Mouse (Mus musculus): Measurements from ENCODE around the gene Acads. TPM values are rescaled to one million over a fixed set of nuclear protein-coding genes. Genes with fewer than 3 reads are reported as not detected.

Acads gene
- 35.8 and 47.9 TPM in 2 replicates for polyA plus RNA-seq (2012; rRNA removed)

DNA sequence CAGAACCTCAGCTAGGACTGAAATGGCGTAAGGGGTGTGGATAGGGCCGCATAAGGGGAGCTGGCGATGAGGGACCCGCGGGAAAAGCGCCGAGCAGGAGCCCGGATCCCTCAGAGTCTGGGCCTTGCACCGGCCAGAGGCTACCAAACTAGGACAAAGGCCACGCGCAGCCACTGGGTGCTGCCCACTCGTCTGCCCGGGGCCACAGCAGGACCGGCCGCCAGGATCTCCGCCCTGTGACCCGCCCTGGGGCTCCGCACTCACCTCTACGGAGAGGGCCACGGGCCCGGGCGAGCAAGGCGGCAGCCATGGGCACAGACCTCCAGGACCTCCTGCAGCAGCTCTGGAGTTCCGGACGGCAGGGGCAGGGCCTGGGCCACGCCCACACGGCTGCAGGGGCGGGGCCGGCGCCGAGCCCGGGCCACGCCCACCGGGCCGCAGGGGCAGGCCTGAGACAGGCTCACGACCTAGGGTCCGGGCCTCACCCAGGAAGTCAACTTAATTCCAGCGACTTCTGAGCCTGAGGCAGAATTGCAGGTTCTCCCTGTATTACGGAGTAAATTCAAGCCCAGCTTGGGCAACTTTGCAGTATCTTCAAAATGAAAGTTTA, at the start of gene Acads:
Gene Acads (minus strand): TSS at position 386 of the 610 bp plus-strand sequence.

DNA sequence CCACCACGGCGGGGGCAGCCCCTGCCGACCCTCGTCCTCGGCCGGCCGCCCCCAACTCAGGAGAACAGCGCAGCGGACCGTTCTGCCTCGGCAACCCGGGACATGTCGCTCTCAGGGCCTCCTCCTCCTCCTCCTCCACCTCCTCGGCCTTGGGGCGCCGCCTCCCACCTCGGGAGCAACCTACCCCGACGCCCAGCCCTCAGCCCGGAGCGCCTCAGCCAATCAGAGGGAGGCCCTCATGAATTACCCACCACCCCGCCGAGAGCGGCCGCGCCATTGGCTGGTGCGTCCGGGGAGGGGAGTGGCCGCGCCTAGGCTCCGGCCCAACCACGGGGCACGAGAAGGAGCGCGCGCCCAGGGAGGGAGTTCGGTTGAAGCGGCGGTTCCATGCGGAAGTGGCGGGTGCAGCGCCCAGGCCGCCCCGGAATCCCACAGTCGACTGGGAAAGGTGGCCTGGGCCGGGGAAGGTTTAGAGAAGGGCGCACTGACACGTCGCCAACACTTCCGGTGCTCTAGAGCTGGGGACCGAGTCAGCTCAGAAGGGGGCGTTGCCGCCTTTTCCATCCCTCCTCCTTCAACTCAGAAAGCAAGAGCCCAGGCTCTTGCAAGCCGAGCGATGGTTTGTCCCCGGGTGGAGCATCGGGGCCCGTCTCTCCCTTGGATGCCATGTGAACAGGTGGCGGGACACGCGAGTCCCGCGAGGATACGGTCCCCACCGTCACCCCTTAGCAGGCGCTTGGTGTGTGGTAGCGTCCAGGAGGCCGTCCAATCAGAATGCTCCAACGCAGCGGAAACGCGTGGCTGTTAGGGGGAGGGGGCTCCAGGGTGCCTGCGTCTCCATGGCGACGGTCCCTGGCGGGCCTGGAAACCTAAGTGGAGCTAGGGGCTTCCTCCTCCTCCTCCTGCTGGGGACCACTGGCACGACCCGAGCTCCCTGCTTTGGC, 39.2 kb upstream of the Acads start, which contains the start of gene Mlec:
Gene Mlec (minus strand): TSS at position 140 of the 944 bp plus-strand sequence.

DNA sequence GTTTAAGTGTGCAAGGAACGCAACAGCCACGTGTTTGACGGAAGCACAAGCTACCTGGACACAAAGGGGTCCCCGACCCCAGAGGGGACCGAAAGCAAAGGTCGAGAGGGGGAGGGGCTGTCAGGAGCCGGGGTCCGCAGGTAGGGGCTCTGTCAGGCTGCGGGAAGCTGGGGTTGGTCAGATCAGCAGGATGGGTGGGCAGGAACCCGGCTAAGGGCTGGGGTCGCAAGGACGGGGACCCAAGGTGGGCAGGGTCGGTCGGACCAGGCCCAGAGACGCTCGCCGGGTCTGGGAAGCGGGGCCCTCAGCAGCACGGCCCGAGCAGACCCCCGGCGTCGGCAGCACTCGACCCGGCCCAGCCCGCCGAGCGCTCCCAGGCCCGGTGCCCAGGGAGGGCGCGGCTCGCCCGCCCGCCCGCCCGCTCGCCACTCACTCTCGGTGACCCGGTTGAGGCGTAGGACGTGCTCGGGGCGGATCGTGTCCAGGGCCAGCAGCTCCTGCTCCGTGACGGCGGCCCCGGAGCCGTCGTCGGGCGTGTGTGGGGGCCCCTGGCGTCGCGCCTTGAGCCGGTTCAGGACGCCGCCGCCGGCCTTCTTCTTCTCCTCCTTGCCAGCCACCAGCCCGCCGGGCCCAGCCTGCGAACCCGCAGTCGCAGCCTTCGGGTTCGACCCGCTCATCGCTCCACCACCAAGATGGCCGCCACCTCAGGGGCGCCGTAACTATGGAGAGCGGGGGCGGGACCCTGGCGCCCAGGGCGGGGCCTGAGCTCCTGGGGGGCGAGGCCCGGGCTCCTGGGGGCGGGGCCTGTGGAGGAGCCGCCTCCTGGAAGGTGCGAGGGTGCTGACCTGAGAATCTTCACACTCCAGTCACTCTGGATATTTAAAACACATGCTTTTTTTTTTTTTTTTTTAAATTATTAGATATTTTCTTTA, 15.4 kb upstream of the Acads start, which contains the start of gene Unc119b:
Gene Unc119b (minus strand): TSS at position 742 of the 932 bp plus-strand sequence.

DNA sequence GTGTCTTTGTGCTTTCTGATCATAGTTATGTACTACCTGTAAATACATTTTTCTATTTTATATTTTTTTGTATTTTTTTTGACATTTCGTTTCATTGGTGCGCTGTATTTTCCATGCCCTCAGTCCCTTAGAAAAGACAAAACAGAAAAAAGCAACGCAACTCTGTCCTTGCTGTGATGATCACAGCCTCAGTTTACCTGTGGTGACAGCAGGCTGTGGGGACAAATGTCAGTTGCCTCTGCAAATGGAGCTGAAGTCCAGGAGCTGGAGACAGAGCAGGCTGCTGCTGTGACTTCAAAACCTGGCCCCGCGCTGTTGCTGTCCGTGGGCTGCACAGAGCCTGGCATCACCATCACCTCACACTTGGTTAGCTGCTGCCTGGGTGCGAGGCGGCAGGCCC, 21.0 kb downstream of the Acads start, which contains the start of gene Gm10401:
Gene Gm10401 (minus strand): TSS at position 101 of the 400 bp plus-strand sequence.

Other genes with a start within 250 kb of the Acads start
- gene Oasl2, start 222.4 kb downstream of the Acads start, polyA plus RNA-seq (2012; rRNA removed): 1.6 and 1.9 TPM in 2 replicates
- gene Oasl1, start 196.1 kb downstream of the Acads start, polyA plus RNA-seq (2012; rRNA removed): 0.12 and 0.35 TPM in 2 replicates
- 36.8 and 52.9 TPM in 2 replicates for gene 2210016L21Rik, start 177.2 kb downstream of the Acads start, polyA plus RNA-seq (2012; rRNA removed)
- gene Hnf1a, start 148.3 kb downstream of the Acads start, polyA plus RNA-seq (2012; rRNA removed): 0.10 and 0.17 TPM in 2 replicates
- gene Sppl3, start 108.2 kb downstream of the Acads start, polyA plus RNA-seq (2012; rRNA removed): 50.8 and 81.5 TPM in 2 replicates
- gene Gm10401, start 21.1 kb downstream of the Acads start, polyA plus RNA-seq (2012; rRNA removed): 0.62 TPM in 1 of 2 replicates, not detected in the other
- 57.8 and 68.3 TPM in 2 replicates for gene Unc119b, start 15.6 kb upstream of the Acads start, polyA plus RNA-seq (2012; rRNA removed)
- 140 and 222 TPM in 2 replicates for gene Mlec, start 38.8 kb upstream of the Acads start, polyA plus RNA-seq (2012; rRNA removed)
- gene Cabp1, start 75.0 kb upstream of the Acads start, polyA plus RNA-seq (2012; rRNA removed): 10.5 and 12.7 TPM in 2 replicates
- gene Pop5, start 116.5 kb upstream of the Acads start, polyA plus RNA-seq (2012; rRNA removed): 50.2 and 81.4 TPM in 2 replicates
- 162 and 230 TPM in 2 replicates for gene Rnf10, start 153.6 kb upstream of the Acads start, polyA plus RNA-seq (2012; rRNA removed)
- gene Coq5, start 160.3 kb upstream of the Acads start, polyA plus RNA-seq (2012; rRNA removed): 21.4 and 25.2 TPM in 2 replicates
- gene Dynll1, start 181.7 kb upstream of the Acads start, polyA plus RNA-seq (2012; rRNA removed): 765 and 1,078 TPM in 2 replicates
- gene Srsf9, start 207.8 kb upstream of the Acads start, polyA plus RNA-seq (2012; rRNA removed): 179 and 226 TPM in 2 replicates
- gene Gatc, start 221.8 kb upstream of the Acads start, polyA plus RNA-seq (2012; rRNA removed): 21.5 and 27.9 TPM in 2 replicates
- 31.4 and 31.6 TPM in 2 replicates for gene Triap1, start 221.9 kb upstream of the Acads start, polyA plus RNA-seq (2012; rRNA removed)
- gene Cox6a1, start 229.6 kb upstream of the Acads start, polyA plus RNA-seq (2012; rRNA removed): 811 and 1,449 TPM in 2 replicates

Measured in central nervous system, embryonic 11.5 days (tissue).